Mouse (Mus musculus): ENCODE measurements around the gene Igfbp5. TPM values are rescaled to one million over a fixed set of nuclear protein-coding genes. Genes with fewer than 3 reads are reported as not detected.

Igfbp5 gene
- 100 to 1,000 TPM; 111 to 142 TPM for total RNA-seq (2021)
- long read RNA-seq, experiment 1, full-length matches to known transcripts = 3 of 29 reads
- long read RNA-seq, experiment 1, partial matches to known transcripts = 0 of 29 reads
- long read RNA-seq, experiment 1, other reads (novel, unspliced or antisense) = 26 of 29 reads
- long read RNA-seq, experiment 2, full-length matches to known transcripts = 3 of 45 reads
- long read RNA-seq, experiment 2, partial matches to known transcripts = 0 of 45 reads
- long read RNA-seq, experiment 2, other reads (novel, unspliced or antisense) = 42 of 45 reads

GRCm38 (mm10) chr1:72874287-72875211, at the start of gene Igfbp5:
Igfbp5 (minus strand) TSS chr1:72874884.
- no peak for DNase-seq (ENCODE audit: low spot score in 2 of 2)

DNA sequence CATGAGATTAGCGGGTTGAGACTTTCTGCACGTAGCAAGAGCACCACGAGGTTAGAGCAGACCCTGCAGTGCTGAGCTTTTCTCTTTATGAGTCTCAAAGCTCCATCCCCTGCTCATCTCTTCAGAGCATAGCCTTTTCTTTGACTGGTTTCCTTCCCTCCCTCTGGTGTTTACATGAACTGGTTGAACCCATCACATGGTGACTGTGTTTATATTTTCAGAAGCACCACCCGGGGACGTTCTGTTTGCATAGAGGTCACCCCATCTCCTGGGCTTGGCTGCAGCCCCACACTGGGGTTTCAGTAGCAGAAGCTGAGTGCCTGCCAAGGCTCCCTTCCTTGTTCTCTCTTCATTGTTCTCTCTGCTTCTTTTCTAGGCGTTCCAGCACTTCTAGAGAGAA, 40.1 kb upstream of the Igfbp5 start:
- no peak for DNase-seq (ENCODE audit: low spot score in 2 of 2)

DNA sequence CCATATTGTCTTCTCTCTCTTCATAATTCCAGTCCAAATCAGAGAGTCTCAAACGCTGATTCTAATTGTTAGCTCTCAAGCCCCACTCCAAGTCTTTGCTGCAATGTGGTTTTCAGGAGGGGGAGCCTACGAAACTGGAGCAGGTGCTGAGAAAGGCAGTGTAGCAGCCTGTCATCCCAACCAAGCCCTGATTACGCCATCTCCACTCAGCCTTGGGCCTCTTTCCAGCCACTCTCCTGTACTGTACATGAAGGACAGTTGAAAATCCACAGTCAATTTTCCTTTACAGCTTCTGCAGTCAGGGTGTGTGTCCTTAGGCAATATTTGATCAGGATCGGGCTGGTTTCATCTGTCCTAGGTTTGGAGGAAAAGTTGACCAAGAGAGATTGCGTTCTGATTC, 38.4 kb upstream of the Igfbp5 start:
- no peak for DNase-seq (ENCODE audit: low spot score in 2 of 2)

- DNase-seq (ENCODE audit: low spot score in 2 of 2) = no peak
These were observed 21.1 kb upstream of the Igfbp5 start for GRCm38 (mm10) chr1:72895821-72896220.

DNA sequence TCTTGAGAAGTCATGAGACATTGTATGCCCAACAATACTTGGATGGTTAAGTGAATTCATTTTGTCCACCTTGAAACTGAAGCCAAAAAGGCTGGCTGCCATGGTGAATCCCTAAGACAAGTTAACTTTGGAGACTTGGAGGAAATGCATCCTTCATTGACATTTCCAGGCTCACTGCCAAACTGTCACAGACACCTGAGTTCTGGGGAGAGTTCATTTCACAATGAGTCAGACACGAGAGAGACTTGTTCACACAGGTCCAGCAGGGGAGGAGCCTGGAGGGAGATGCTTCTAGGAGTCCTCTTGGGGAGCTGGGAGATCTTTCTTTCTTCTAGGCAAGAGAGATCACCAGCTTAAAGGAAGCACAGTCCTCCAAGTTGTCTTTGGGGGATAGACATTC, 13.2 kb upstream of the Igfbp5 start:
- DNase-seq (ENCODE audit: low spot score in 2 of 2) = no peak

DNA sequence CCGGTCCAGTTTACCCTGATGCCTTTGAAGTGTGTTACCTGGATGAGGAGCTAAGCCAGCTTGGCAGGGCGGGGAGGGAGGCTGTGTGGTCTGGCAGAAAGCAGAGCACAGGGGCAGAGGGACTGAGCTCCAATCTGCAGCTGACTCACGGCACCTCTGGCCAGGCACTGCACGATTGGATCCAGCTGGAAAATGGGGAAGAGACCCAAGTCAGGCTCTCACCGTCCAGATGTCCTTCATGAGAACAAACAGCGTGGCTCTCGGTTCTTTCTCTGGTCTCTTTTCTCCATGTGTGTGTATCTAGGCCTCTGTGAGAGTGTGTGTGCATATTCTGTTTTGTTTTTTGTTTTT, 11.1 kb upstream of the Igfbp5 start:
- DNase-seq (ENCODE audit: low spot score in 2 of 2) = no peak

- no peak for DNase-seq (ENCODE audit: low spot score in 2 of 2)
These were observed 10.6 kb upstream of the Igfbp5 start for GRCm38 (mm10) chr1:72885111-72885818.

- DNase-seq (ENCODE audit: low spot score in 2 of 2) = no peak
These were observed 4.6 kb upstream of the Igfbp5 start for GRCm38 (mm10) chr1:72879319-72879634.

GRCm38 (mm10) chr1:72878473-72879318, 4.0 kb upstream of the Igfbp5 start:
- DNase-seq (ENCODE audit: low spot score in 2 of 2) = no peak

DNA sequence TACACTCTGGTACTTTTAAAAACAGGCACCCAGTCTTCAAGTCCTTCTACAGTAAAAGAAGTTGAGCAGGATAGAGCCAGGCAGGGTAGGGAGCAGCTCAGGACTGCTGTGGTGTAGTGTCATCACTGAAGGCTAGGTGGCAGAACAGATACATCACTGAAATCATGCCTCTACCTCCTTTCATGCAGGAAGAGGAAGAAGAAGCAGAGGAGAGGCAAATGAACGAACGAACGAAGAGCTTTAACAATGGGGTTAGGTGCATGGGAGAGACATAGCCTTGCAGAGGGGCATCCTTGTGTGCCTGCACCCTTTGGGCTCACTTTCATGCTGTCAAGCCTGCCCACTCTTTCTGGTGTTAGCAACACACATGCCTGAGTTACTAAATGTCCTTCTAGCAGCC, 3.2 kb upstream of the Igfbp5 start:
- no peak for DNase-seq (ENCODE audit: low spot score in 2 of 2)

DNA sequence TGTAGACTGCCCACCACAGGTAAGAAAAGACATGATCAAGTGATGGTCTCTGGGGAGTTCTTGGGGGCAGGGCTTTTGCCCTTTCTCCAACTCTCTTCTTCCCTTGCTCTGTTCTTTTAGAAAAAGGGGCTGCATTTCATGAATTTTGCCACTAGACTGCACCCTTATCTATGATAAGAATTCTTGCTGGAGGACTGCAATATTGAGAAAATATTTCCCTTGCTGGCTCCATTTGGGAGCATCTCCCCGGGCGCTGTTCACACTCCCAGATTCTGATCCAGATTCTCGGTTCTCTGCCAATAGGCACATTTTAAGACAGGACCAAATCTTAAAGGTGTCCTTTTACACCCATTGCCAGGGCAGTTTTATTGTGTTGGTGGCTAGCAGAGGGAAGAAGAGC, 1.4 kb upstream of the Igfbp5 start:
- DNase-seq (ENCODE audit: low spot score in 2 of 2) = no peak

DNA sequence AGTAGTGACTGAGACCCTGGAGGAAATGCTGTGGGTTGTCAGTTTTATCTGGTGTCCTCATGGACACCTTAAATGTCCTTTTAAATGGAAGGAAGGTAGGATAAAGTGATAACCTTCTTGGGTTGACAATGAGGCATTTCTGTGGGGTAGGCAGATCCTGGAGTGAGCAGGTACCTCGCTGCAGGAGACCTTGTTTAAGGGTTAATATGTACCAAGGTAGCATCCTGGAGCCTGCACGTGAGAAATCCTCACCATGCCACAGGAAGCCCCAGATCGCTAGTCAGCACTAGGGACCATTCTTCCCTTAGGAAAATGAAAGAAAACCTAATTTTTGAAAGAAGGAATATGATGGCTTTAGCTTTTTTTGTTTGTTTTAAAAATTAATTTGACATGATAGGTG, 1.0 kb upstream of the Igfbp5 start:
- no peak for DNase-seq (ENCODE audit: low spot score in 2 of 2)

DNA sequence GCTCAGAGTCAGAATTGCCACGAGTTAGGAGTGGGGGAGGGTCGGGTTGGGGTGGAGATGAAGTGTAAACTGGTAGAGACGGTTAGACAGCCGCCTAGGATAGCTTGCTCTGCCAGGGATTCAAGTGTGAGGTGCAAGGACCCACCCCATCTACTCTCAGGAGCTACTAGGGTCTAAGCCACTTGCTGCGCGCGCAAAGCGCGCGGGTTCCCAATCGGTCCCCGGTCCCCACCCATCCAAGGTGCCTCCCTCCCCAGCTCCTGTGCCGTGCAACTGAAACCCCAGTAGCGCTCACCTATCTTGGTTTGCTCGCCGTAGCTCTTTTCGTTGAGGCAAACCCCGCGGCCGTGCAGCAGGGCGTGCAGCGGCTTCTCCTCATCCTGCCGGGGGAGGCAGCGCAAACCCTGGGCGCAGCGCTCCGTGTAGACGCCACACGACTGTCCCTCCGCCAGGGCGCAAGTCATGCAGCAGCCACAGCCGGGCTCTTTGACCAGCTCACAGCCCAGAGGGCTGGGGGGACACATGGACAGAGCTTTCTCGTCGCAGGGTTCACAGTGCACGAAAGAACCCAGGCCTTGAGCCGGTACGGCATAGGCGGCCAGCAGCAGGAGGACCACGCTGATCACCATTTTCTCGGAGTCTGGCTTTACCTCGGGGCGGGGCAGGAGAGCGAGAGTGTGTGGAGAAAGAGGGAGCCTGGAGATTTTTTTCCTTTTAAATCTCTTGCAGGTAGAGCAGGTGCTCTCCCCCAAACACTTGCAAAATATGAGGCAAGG, 985 bp downstream of the Igfbp5 start:
- DNase-seq (ENCODE audit: low spot score in 2 of 2) = no peak

- DNase-seq (ENCODE audit: low spot score in 2 of 2) = no peak
These were observed 1.6 kb downstream of the Igfbp5 start for GRCm38 (mm10) chr1:72873078-72873477.

GRCm38 (mm10) chr1:72872521-72872920, 2.2 kb downstream of the Igfbp5 start:
- no peak for DNase-seq (ENCODE audit: low spot score in 2 of 2)

DNA sequence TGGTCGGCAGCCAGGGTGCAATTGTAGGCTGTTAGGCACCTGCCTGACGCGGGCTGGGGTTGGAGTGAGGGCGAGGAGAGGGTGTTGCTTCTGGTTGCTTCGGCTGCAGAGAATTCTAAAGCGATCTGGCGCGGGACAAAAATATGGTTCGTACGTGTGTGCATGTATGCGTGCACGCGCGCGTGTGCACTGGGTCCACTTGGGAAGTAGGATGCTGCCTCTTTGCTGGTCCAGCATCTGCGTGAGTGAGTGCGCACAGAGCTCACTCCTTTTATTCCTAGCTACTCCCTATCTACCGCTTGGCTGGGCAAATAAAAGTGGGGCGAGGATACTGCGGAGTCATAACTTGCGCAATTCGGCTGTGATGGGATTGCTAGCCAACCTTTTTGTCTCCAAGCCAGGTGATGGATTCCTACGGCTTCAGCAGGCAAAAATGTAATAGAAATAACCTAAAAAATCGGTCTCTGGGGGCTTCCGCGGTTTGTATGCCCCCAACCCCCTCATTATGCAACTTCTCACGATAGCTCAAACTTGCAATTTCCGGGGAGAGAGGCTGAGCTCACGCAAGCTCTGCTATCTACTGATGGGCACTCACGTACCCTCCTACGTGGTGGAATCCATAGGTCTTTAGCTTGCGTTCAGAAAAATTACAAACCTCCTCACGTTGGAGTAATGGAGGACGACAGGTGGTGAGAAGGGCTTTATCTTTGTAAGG, 2.8 kb downstream of the Igfbp5 start:
- DNase-seq (ENCODE audit: low spot score in 2 of 2) = no peak

- DNase-seq (ENCODE audit: low spot score in 2 of 2) = no peak
These were observed 3.4 kb downstream of the Igfbp5 start for GRCm38 (mm10) chr1:72871337-72871696.

- peak in 1 of 2 experiments; percentile 59 for DNase-seq (ENCODE audit: low spot score in 2 of 2)
These were observed 3.9 kb downstream of the Igfbp5 start for GRCm38 (mm10) chr1:72870615-72871336.

All from adrenal gland, postnatal 4 days (tissue).